Mouse (Mus musculus) heart, adult 2 months (tissue): Measurements from ENCODE around the gene Bcl9l.

ENCODE experiments used
- CTCF ChIP-seq: fragments of 200-600 bp; IDR thresholded peaks from 2 replicates; pipeline ENCODE4 v1.8.1; 2022; ENCODE audit warnings: antibody characterized with exemption, mild to moderate bottlenecking, moderate library complexity
- EP300 ChIP-seq: fragments of 200-500 bp; IDR thresholded peaks from 2 replicates; pipeline ENCODE4 v1.6.1; 2011; ENCODE audit warnings: low read depth, low read length, control low read depth; ENCODE audit not compliant: insufficient read depth
- POLR2A ChIP-seq: fragments of 200-500 bp; IDR thresholded peaks from 2 replicates; pipeline ENCODE4 v1.6.1; 2011; ENCODE audit warnings: mild to moderate bottlenecking, low read depth, low read length, control low read depth; ENCODE audit not compliant: insufficient read depth

DNA sequence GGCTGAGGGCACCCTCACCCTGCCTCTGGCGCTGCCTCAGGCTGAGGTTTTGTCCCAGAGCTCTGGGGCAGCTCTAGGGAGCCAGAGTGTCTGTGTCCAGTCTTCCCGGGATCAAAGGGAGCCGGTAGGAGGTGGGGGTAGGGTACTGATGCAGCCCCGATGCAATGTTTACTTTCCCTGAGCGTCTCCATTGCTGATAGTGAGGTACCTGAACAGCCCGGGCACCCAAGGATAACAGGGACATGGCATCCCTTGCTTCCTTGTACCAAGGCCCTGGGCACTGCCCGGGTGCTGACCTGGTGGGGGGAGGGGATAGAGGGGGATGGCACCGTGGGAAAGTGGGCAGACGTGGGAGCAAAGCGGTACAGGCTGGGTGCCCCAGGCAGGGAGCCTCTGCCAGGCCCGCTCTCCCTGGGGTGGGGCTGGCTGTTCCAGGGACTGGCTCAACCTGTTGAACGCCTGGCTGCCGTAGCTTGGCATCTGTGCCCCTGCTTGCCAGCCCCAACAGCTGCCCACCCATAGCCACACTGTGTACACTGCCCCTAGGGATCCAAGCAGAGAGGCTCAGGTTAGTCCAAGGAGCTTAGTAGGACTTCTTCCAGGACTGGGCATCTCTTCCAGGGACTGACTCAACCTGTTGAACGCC, 3.0 kb downstream of the Bcl9l start:
- no peak for TF ChIP-seq POLR2A
- no peak for TF ChIP-seq CTCF
- no peak for TF ChIP-seq EP300
